Mouse (Mus musculus) limb, embryonic 12.5 days (tissue): ENCODE results near the gene Tns1. TPM values are rescaled to one million over a fixed set of nuclear protein-coding genes. Genes with fewer than 3 reads are reported as not detected.

Experiments
- ATAC-seq: fragments of 200-750 bp; cut with Nextera tagmentation; 2 replicates; pipeline ENCODE4 v1.8.0; 2017; ENCODE audit warnings: low read depth, moderate TSS enrichment; ENCODE audit not compliant: insufficient number of reproducible peaks, insufficient read depth, low FRiP score, low TSS enrichment
- H3K27ac ChIP-seq: fragments of 300-500 bp; sonication (generic); 2 replicates; pipeline ENCODE4 v1.5.1; 2016; ENCODE audit warnings: mild to moderate bottlenecking, moderate library complexity
- H3K27me3 ChIP-seq: fragments of 300-500 bp; sonication (generic); 2 replicates; pipeline ENCODE4 v1.6.1; 2016; ENCODE audit warnings: mild to moderate bottlenecking, moderate library complexity
- H3K36me3 ChIP-seq: fragments of 300-500 bp; sonication (generic); 2 replicates; pipeline ENCODE4 v1.6.1; 2016; ENCODE audit warnings: mild to moderate bottlenecking, moderate library complexity
- H3K4me1 ChIP-seq: fragments of 300-500 bp; sonication (generic); replicated peaks from 2 replicates; pipeline ENCODE4 v1.6.1; 2016
- H3K4me2 ChIP-seq: fragments of 300-500 bp; sonication (generic); 2 replicates; pipeline ENCODE4 v1.6.1; 2016; ENCODE audit warnings: mild to moderate bottlenecking, moderate library complexity
- H3K4me3 ChIP-seq: fragments of 300-500 bp; sonication (generic); replicated peaks from 2 replicates; pipeline ENCODE4 v1.5.1; 2016; ENCODE audit warnings: mild to moderate bottlenecking
- H3K9ac ChIP-seq: fragments of 300-500 bp; sonication (generic); replicated peaks from 2 replicates; pipeline ENCODE4 v1.6.1; 2016; ENCODE audit warnings: mild to moderate bottlenecking, moderate library complexity
- H3K9me3 ChIP-seq: fragments of 300-500 bp; sonication (generic); 2 replicates; pipeline ENCODE4 v1.6.1; 2016; ENCODE audit warnings: mild to moderate bottlenecking, moderate library complexity
- WGBS: fragments of 180-500 bp; shearing (Covaris S2); methylation state at CpG from one replicate; pipeline ENCODE4 v1.1.7; 2016; 5-methylcytosine and 5-hydroxymethylcytosine counted together
- polyA plus RNA-seq: library from polyadenylated mRNA; unstranded; fragments of >200 nt; fragmentation: Nextera tagmentation; extraction: Ambion mirVana; gene quantifications from 2 replicates; pipeline ENCODE4 v1.2.1, GENCODE M21; 2016

Gene Tns1
- polyA plus RNA-seq, 1 experiment from 2014 or later: 36.7 TPM

DNA sequence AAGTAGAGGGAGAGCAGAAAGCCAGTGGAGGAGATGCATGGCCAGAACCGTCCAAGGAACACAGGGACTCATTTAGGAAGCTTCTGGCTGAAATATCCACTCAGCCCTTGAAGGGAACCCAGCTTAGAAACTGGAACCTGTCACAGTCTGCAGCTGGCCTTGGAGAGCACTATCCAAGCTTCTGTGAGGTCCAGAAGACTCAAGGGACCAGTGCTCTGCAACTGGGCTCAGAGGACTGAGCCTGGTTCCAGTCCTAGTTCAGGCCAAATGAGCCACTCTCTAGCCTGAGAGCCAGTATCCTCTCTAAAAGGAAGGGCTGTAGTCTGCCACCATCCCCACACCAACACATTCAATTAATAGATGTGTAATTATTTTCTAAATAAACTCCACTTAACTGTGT is 35.7 kb downstream of the Tns1 start:
- Histone ChIP-seq H3K4me2 (peak overlapping the region; percentile 74), H3K27me3 (no peaks in the 10 kb centered on the region), H3K27ac (peak overlapping the region; percentile 35; the same call in 1 of the 2 replicates), H3K9ac (no peak overlapping the region), H3K36me3 (peaks cover 9% of the 10 kb centered on the region), H3K4me3 (no peak overlapping the region), H3K9me3 (no peaks in the 10 kb centered on the region), H3K4me1 (peaks cover 76% of the 10 kb centered on the region)
- ATAC-seq: no peak
- WGBS: 70% methylated on average over 1 of the region's 1 CpGs

DNA sequence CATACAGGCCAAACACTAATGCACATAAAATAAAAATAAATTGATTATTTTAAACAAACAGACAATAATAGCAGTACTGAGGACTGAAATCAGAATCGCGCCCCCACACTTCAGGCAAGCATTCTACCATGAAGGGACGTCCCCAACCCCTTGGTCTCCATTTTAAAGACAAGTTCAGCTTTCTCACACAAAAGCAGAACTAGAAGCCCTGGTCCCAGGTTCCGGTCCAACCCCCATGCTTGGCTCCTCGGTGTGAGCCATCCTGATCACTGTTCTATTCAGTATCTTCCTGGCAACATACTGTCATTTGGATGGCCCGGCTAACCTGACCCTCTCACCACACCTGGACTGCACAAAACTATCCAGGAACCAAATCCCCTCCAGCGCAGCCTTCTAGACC is 38.7 kb downstream of the Tns1 start:
- WGBS: 90% methylated on average over 7 of the region's 7 CpGs
- no peak overlapping the region for H3K4me3 ChIP-seq
- peaks cover 70% of the 10 kb centered on the region for H3K4me1 ChIP-seq
- no peak for ATAC-seq
- H3K9ac ChIP-seq: no peak overlapping the region
- no peaks in the 10 kb centered on the region for H3K9me3 ChIP-seq
- H3K36me3 ChIP-seq: peaks cover 9% of the 10 kb centered on the region
- H3K27me3 ChIP-seq: no peaks in the 10 kb centered on the region
- no peak overlapping the region for H3K27ac ChIP-seq
- H3K4me2 ChIP-seq: no peak overlapping the region

DNA sequence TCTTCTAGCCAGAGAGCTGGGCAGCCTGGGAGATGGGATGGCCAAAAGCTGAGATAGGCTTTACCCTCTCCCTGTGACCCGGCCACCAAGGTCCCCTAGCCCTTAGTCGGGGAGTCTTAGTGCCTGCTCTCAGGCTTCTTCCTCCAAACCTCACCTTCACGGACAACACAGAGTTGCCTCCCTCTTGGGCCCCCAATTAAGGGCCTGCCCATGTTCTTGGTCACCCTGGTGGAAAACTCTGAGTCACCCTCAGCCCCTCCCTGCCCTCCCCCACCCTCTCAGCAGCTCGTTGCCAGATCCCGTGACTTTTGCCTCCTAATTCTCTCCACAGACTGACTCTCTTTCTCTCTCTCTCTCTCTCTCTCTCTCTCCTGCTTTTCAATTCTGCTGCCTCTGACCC is 39.5 kb downstream of the Tns1 start:
- WGBS: 31% methylated on average over 5 of the region's 5 CpGs
- H3K36me3 ChIP-seq: peaks cover 9% of the 10 kb centered on the region
- H3K4me2 ChIP-seq: no peak overlapping the region
- no peak for ATAC-seq
- no peaks in the 10 kb centered on the region for H3K9me3 ChIP-seq
- H3K4me3 ChIP-seq: no peak overlapping the region
- no peaks in the 10 kb centered on the region for H3K27me3 ChIP-seq
- H3K9ac ChIP-seq: no peak overlapping the region
- peaks cover 62% of the 10 kb centered on the region for H3K4me1 ChIP-seq
- peak overlapping the region; percentile 45; the same call in 1 of the 2 replicates for H3K27ac ChIP-seq

DNA sequence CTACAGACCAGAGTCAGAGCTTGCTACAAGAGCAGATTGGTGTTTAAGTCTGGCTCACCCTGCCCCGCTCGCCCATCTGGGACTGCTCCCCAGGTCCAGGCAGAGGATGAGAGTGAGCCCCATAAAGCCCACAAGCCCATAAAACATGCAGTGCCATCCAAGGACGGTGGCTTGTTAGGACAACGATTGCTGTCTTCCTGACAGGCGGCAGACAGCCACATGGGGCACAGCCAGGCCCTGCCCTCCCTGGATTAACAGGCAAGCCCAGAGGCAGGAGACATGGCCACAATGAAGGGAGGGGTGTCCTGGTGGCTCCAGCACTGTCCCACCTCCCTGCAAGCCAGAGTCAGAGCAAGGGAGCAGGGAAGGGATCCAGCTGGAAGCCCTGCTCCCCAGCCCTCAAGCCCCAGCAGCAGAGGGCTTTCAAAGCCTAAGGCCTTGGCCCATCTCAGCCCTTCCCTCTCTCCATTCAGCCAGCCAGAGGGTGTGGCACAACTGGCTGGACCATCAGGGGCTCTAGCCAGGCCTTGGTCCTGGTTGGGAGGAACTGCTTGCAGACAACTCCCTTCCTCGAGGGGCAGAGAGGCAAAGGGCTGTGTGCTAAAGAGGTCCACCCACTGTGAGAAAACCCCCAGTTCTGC is 40.1 kb downstream of the Tns1 start:
- Histone ChIP-seq H3K9ac (0 out of 2 replicates have a peak overlapping the region, but pooled peaks have one; percentile 27), H3K9me3 (no peaks in the 10 kb centered on the region), H3K4me3 (no peak overlapping the region), H3K27me3 (no peaks in the 10 kb centered on the region), H3K36me3 (peaks cover 9% of the 10 kb centered on the region), H3K4me1 (peaks cover 56% of the 10 kb centered on the region), H3K4me2 (no peak overlapping the region), H3K27ac (peak overlapping the region; percentile 45)
- ATAC-seq: no peak
- WGBS: 43% methylated on average over 6 of the region's 6 CpGs

DNA sequence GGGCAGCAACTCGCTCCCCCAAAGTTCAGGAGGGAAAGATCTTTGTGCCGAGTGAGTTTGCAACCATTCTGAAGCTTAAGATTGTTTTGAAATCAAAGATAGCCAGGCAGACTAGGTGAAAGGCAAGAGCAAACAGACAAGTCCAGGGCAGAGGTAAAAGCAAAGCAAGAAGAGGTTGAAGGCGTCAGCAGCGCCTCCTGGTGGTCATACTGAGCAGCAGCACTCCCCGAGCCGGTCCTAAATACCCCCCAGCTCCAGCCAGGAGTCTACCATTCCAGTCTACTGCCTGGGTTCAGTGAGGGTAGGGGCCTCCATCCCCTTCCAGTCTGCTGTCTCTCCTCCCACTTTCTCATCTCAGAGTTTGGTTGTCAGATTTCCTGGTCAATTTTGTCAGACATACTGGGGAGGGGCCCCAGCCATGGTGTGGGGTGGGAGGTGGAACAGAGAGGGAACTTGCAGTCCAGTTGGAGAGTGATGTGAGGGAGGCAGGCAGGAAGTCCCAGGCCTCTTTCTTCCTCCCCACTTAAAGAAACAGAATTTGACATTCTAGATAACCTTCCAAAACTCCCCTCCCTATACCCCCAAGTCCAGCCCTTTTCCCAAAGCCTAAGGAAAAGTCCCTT is 41.3 kb downstream of the Tns1 start:
- H3K9ac ChIP-seq: no peak overlapping the region
- H3K9me3 ChIP-seq: no peaks in the 10 kb centered on the region
- no peak overlapping the region for H3K4me3 ChIP-seq
- H3K36me3 ChIP-seq: peaks cover 22% of the 10 kb centered on the region
- H3K27ac ChIP-seq: peak overlapping the region; percentile 45; the same call in 1 of the 2 replicates
- peaks cover 47% of the 10 kb centered on the region for H3K4me1 ChIP-seq
- WGBS: 17% methylated on average over 6 of the region's 6 CpGs
- ATAC-seq: no peak
- H3K4me2 ChIP-seq: no peak overlapping the region
- H3K27me3 ChIP-seq: no peaks in the 10 kb centered on the region

DNA sequence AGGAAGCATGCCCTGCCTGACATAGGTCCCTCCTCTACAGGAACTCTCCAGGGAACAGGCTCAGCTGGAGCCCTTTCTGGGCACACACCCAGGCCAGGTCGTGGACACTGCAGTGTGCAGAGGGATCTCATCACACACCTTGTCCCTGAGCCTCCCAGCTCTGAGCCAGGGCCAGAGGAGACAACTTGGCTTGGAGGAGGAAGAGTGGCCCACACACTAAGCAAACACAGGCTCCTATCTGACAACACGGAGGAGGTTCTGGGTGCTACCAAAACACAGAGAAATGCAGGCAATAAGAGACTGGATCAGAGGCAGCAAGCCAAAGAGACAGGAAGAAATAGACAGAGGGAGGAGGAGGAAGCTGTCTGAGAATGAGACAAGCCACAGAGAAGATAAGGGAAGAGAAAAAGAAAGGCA is 42.7 kb downstream of the Tns1 start:
- no peak for ATAC-seq
- Histone ChIP-seq H3K27ac (no peak overlapping the region), H3K9me3 (no peaks in the 10 kb centered on the region), H3K4me2 (no peak overlapping the region), H3K4me3 (no peak overlapping the region), H3K4me1 (peaks cover 47% of the 10 kb centered on the region), H3K9ac (no peak overlapping the region), H3K27me3 (no peaks in the 10 kb centered on the region), H3K36me3 (peaks cover 25% of the 10 kb centered on the region)
- WGBS: 63% methylated on average over 2 of the region's 2 CpGs

DNA sequence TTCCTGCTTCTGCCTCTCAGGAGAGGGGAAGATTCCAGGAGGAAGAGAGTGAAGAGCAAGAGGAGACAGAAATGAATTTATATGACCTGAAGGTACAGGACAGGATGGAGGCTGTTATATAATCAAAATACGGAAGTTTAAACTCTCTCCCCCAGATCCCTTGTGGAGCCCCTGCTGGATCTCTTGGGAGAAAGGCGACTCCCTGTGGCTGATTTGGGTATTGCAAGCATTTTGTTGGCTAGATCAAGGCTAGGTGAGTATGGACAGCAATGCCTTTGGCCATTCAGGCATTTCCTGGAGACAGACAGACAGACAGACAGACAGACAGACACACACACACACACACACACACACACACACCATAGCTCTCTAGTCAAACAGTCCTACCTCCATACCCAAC is 46.9 kb downstream of the Tns1 start:
- no peak for ATAC-seq
- Histone ChIP-seq H3K4me2 (no peak overlapping the region), H3K27ac (no peak overlapping the region), H3K9me3 (no peaks in the 10 kb centered on the region), H3K27me3 (no peaks in the 10 kb centered on the region), H3K36me3 (peaks cover 33% of the 10 kb centered on the region), H3K9ac (no peak overlapping the region), H3K4me1 (peaks cover 8% of the 10 kb centered on the region; the same call in 1 of the 2 replicates), H3K4me3 (no peak overlapping the region)
- 6% methylated on average over 2 of the region's 2 CpGs for WGBS

DNA sequence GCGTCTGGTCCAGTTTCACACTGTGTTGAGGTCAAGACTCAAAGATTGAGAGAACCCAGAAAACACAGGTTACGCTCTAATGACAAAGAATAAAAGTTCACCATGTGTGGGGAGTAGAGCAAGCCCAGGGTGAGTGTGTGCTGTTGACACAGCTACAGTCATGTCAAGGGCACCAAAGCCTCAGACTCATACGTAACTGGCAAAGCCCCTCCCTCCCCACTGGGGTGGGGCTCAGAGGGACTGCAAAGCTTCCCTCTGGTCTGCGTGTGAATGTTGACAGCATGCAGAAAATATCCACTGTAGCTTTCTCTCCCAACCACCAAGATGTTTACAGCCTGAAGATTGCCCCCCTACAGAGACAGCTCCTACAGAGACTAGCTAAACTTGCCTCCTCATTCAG is 48.0 kb downstream of the Tns1 start:
- WGBS: 85% methylated on average over 4 of the region's 4 CpGs
- H3K4me3 ChIP-seq: no peak overlapping the region
- H3K9me3 ChIP-seq: no peaks in the 10 kb centered on the region
- H3K36me3 ChIP-seq: peaks cover 35% of the 10 kb centered on the region
- ATAC-seq: no peak
- no peaks in the 10 kb centered on the region for H3K27me3 ChIP-seq
- H3K4me1 ChIP-seq: peaks cover 3% of the 10 kb centered on the region; the same call in 1 of the 2 replicates
- H3K4me2 ChIP-seq: no peak overlapping the region
- H3K27ac ChIP-seq: no peak overlapping the region
- no peak overlapping the region for H3K9ac ChIP-seq

DNA sequence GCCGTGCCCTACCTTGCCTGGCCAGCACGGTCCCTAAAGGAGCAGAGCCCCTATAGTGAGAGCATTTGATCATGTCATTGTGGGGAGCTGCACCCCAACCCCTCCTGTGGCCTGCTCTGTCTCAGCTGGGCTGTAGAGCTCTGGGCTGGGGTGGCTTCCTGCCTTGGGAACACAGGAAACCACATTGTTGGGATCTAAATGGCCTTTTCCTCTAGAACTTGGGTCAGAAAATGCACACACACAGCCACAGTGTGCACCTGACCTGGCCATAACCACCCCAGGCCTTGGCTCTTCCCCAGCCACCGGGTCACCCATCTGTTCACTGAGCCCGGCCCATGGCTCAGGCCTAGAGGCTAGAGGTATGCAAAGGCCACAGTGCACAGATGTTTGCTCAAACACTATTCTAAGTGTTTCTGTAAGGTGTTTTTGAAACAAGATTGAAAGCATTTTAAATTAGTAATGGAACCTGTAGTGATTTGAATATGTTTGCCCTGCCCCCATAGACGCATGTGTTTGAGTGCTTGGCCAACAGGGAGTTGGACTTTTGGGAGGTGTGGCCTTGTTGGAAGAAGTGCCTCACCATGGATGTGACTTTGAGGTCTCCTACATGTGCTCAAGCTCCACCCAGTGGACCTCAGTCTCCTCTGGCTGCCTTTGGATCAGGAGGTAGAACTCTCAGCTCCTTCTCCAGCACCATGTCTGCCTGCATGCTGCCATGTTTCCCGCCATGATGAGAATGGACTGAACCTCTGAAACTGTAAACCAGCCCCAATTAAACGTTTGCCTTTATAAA is 49.4 kb downstream of the Tns1 start:
- H3K9ac ChIP-seq: no peak overlapping the region
- no peaks in the 10 kb centered on the region for H3K27me3 ChIP-seq
- H3K4me3 ChIP-seq: no peak overlapping the region
- WGBS: 85% methylated on average over 7 of the region's 7 CpGs
- H3K36me3 ChIP-seq: peaks cover 40% of the 10 kb centered on the region
- peaks cover 3% of the 10 kb centered on the region for H3K4me1 ChIP-seq
- H3K4me2 ChIP-seq: no peak overlapping the region
- H3K9me3 ChIP-seq: no peaks in the 10 kb centered on the region
- no peak overlapping the region for H3K27ac ChIP-seq
- ATAC-seq: no peak

DNA sequence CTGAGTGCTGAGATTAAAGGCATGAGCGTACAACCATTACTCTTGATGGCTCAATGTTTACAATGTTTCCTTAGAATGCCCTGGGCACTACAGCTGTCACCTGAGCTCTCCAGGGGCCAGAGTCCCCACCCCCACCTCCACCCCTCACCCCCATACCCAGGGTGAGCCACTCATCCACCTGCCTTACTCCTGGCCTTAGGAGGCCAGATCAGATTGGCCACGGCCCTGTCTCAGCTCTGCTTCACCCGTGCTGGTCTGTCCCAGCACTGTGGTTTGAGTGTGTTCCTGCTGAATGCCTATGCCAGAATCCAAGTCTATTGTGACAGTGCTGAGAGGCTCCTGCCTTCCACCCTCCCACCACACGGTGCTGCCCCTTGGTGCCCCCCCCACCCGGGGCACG is 50.5 kb downstream of the Tns1 start:
- no peak for ATAC-seq
- H3K36me3 ChIP-seq: peaks cover 35% of the 10 kb centered on the region
- WGBS: 79% methylated on average over 6 of the region's 6 CpGs

DNA sequence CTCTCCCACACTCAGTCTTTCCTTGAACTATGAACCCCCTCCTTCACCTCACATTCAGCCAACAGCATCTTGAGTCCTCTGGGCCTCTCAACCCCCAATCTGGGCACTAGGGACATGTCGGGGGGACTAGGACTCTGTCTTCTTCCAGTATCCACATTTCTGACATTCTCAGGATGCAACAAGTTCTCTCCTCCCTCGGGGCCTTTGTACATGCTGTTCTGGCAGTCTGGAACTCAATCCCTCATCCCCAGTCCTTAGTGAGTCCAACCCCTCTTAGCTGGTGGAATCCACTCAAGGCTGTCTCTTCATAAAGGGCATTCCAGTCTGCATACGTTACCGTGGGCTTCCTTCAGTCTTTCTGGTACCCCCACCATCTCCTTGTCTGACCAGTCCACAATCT is 53.5 kb downstream of the Tns1 start:
- WGBS: 83% methylated on average over 4 of the region's 4 CpGs
- Histone ChIP-seq H3K9me3 (no peaks in the 10 kb centered on the region), H3K4me2 (no peak overlapping the region), H3K4me3 (no peak overlapping the region), H3K4me1 (peaks cover 42% of the 10 kb centered on the region), H3K36me3 (peaks cover 24% of the 10 kb centered on the region), H3K9ac (no peak overlapping the region), H3K27ac (no peak overlapping the region), H3K27me3 (no peaks in the 10 kb centered on the region)
- ATAC-seq: no peak

More for the DNA sequence above, 50.5 kb downstream of the Tns1 start:
- 0 out of 2 replicates have a peak overlapping the region, but pooled peaks have one; percentile 12 for H3K27ac ChIP-seq
- no peak overlapping the region for H3K4me2 ChIP-seq
- no peak overlapping the region for H3K9ac ChIP-seq
- H3K27me3 ChIP-seq: no peaks in the 10 kb centered on the region
- H3K4me1 ChIP-seq: peaks cover 14% of the 10 kb centered on the region
- no peaks in the 10 kb centered on the region for H3K9me3 ChIP-seq
- H3K4me3 ChIP-seq: no peak overlapping the region
